Mouse (Mus musculus) right cerebral cortex, postnatal 36 days (tissue): ENCODE measurements around the gene Fto.
A peak's percentile ranks its signal among the peaks of the same experiment; 100 is the strongest.

Source experiments
- DNase-seq, 2 experiments: peaks; one replicate each; pipeline ENCODE4 v3.0.0; 2022; ENCODE audit warnings: low spot score in 2 of 2, mixed read lengths in 1 of 2

The Fto gene

DNA sequence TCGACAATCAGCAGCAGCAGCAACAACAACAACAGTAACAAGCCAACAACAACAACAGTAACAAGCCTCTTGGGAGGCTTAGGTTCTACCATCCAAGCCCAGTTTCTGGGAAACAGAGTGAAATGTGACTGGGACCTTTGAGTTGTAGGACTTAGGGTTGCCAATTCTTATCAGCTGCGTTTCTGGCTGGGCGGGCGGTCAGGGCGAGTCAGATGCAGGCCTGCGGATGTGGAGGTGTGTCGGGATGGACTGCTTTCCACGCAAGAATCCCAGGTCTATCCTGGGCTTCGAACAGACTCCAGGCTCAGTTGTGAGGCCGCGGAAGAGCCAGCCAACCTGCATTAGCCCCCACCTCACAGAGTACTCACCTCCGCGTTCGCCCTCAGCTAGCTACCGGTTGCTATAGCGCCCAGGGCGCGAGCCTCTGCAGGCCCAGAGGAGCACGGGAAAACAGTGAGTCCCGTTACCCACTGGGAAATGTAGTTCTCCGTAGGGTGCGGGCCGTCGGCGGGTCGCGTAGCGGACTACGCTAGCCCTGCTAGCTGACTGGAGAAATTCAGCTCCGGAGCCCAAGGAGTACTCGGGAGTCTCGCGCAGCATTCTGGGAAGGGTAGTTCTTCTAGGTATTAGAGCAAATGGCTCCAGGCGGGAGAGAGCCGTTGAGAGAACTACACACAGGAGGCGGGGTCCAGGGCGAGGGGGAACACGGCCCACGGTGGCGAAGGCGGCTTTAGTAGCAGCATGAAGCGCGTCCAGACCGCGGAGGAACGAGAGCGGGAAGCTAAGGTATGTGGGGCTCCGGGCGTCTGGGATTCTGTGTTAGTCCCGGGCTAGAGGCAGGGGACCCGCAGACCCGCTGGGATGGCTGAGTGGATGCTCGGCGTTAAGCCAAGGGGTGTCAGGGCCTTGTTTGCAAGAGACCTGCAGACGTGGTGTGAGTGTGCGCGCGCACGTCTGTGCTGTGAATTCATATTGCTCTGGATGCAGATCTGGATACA is at the start of gene Fto, which contains the start of gene Rpgrip1l:
TSS of gene Fto (plus strand) at position 691 of the 998 bp plus-strand sequence.
TSS of gene Rpgrip1l (minus strand) at position 428 of the 998 bp plus-strand sequence.
- peak; percentile 98 to 99 for DNase-seq

DNA sequence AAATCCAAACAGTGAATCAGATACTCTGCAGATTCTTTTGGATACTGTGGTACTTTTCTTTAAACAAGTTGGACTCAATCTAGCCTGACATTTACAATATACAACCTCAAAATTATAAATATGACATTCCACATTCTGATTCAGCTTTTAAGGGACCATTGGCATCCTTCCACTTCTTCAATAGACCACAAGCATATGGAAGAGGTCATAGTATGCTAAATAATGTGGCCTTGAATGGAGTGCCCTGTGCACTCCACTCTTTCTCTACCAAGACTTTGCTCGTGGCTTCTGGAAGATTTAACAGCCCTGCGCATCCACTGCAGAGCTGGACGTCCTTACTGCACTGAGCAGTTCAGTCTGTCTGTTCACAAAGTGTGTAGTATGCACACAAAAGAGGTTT is 49.4 kb upstream of the Fto start:
- DNase-seq = no peak

DNA sequence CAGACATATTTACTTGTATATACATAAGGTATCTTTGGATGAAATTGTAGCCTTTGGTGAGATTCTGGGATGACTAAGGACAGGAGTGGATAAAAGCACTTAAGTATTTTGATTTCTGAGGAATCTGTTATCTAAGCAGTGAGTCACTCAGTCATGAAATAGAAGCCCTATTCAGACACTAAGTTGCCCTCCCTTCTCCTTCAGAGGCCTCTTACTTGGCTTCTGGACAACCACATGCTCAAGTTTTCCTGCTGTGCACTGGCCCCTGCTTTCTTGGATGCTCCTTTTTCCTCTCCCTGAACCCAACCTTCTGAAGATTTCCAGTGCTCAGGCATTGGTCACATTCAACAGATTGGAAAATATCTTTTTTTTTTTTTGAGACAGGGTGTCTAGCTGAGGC is 48.8 kb upstream of the Fto start:
- no peak for DNase-seq

DNA sequence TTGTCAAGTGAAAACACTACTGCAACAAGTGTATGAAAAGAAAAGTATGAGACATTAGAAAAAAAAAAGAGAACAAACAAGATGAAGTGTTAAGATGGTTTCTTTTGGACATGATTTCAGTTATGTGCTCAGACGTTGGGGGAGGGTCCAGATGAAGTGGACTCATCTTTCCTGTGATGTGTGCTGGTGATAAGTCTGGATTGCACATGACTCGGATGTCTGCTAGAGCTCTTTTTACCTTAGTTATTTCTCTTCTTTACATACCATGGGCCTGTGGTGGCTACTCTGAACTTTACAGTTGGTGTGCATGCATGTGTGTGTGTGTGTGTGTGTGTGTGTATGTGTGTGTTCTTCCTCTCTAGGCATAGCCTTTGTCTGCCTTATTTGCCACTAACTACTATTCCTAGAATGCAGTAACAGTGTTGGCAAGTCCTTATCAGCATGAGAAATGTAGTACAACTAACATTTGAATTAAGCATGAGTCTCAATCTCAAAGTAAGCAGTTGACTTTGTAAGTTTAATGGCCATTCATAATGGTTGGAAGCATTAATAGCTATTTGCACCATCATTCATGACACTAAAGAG is 43.9 kb upstream of the Fto start:
- DNase-seq = no peak

DNA sequence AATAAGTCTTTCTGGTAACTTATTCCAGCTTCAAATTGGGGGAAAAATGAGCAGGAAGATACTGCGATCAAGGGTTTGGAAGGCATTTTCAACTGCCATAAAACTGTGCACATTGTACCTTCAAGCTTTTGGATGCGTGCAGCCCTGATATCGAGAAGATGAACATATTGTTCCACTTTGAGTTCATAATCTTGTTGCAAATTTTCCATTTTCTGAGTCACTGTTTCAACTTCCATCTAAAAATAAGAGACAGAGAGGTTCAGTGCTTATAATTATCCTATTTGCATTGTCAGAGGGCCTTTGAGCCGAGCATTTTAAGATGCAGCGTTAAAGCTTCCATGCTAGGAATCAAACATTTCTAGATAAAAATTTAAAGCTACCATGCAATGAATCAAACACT is 39.8 kb upstream of the Fto start:
- DNase-seq = no peak

DNA sequence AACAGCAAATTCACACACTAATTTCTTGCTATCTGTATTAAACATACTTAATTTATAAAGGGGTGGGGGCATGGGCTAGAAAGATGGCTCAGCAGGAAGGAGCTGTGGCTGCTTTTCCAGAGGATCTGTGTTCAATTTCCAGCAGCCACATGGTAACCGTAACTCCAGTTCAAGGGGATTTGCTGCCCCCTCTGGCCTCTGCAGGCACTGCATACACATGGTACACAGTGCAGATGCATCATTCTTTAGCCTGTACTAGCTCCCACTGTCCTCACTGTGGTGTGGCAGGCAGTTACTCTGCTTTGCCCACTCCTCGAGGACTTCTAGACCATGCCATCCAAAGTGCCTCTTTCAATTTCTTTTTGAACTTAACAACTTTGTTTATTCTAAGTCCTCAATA is 37.0 kb upstream of the Fto start:
- DNase-seq = no peak

DNA sequence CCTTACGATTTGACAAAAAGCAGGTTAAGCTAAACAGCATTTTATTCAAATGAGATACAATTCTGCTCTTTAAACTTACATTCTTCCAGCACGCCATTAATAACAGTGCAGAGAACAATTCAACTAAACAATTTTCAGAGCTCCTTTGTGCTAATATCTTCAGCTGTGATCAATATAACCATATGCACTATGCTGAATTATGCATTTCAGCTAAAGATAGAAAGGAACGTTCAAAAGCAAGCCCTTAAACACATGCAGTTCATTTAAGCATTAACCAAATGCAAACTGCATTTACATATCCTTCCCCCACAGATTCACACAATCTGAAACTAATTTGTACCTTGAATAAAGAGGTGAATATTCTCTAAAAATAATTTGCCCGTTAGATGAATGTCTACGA is 35.3 kb upstream of the Fto start:
- no peak for DNase-seq

DNA sequence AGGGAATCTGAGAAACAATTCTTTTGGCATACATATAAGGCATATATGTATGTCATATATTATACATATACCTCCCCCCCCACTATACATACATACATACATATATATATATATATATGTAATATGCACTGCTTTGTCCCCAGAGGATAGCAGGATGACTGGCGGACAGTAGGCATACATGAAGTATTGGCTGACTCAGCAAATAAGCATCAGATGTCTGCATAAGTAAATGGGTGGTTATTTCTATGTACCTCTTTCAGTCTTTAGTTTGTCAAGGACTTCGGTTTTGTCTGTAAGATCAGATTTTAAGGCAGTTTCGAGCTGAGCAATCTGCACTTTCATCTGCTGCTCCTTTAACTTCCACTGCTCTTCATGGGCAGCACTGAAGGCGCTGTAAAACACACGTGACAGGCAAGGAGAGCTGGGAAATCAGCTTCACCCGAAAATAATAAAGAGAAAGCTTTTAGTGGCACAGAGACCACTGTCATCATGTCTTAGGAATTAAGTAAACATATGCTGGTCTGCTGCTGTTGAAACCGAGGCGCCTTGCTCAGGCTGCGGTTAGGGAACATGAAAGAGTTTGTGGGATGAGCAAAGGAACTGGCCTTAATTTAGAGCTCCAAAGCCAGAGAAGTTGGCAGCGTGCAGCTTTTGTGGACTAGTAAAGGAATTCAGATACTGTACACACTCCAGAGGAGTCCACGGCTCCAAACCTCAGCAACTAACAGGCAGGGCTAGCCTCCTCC is 32.7 kb upstream of the Fto start:
- no peak for DNase-seq

DNA sequence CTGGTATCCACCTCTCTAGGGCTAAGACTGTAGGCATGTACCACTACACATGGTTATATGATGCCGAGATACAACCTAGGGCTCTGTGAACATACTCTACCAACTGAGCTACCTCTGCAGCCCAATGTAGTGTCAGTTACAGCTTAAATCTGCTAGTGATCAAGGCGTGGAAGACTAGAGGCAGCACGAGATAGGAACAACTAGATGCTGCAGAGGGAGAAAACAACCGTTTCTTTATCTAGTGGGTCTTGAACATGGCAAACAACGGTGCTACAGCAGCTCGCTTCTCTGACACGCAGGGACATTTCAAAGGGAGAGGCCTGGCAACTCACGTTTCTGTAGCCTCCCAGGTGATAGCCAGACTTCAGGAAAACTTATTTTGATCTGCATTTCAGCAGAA is 31.8 kb upstream of the Fto start:
- no peak for DNase-seq

DNA sequence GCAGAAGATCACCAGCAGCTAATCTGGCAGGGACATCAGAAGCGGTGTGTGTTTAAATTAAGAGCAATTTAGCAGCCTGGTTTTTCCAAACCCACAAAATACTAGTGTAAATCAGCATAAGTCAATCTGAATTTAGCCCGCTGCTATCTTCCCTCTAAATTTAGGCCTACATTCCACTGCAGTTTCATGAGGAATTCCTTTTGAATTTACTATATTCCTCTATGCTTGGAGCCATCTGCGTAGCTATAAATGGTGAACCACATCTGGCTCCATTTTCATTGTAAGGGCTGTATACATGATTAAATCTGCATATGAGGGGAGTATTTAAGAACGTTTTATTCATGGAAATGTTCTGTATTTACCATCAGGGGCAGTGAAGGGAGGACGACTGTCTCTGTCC is 30.7 kb upstream of the Fto start:
- DNase-seq = no peak

DNA sequence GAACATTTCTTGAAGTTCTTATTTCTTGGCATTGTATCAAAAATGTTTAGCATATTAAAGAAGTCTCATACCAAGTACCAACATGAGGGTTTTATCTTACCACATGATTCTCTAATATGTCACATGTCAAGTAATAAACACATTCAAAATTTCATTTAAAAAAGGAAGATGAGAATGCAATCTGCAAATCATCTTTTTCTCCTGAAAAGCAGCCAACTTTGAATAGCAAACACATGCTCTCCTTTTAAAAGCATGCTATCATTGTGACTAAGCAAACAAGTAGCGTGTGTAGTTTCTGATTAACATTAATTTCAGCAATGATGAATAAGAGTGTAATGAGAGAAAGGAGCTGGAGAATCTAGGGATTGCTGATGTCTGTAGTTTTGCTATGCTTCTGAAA is 29.5 kb upstream of the Fto start:
- DNase-seq = no peak

DNA sequence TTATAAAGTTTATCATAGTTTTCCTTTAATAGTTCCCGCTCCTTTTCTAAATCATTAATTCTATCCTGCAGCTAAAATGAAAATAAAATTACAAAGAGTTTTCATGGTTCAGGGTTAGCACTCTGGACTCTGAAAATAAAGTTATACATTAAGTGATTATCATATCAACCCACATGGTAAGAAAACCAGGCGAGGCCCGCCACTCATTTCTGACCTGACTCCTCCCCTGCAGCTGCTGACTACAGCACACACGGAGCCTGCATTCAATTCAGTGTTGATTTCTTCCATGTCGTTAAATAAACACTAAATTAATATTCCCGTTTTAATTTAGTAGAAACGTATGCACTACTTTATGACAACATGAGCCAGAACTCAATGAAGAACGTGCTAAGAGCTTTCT is 27.1 kb upstream of the Fto start:
- DNase-seq = no peak

DNA sequence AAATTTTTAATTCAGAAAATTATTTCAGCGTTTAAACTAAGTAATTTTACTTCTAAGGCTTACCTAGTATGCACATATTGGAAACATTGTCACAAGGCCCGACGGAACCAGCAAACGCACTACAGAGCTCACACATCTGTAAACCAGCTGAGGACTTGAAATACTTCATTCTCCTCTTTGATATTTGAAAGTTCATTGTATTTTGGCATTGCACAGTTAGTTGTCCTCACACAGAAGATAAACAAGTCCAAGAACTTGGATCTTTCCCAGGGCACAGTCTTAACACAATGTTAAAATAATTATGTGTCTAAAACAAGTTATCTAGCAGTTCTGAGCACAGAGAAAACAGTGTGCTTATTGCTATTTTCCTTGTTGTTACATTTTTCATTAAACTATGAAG is 22.7 kb upstream of the Fto start:
- DNase-seq = no peak

DNA sequence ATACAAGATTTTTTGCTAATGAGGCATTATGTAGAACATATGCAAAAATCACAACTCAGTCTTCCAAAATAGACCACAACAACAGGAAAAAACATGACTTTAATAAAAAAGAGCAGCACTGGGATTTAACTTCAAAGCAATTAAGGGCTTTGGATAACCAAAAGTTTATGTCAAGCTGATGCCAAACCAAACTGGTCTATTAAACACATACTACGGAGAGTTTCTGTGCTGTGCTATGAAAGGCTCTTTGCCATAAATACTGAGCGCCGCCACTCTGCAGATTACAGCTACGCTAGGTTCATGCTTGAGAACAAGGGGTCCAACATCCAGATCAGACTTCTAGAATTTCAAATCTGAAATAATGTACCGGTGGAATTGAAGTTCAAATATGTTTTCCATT is 17.5 kb upstream of the Fto start:
- DNase-seq = no peak

DNA sequence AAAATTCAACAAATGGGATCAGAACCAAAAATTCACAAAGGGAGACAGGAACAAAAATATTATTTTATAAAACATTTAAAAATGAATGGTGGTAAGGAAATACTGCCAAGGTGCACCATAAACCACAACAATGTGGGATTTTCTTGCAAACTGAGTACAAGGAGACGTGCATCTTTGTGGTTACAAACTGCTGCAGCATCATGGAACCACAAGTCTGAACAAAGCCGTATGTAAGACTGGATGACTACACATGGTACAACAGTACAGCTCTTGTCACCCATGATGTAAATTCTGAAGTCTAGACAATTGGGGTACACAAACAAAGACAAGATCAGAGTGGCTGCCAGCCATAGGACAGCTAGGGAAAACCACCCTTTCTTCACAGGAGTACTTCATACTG is 14.7 kb upstream of the Fto start:
- DNase-seq = no peak

DNA sequence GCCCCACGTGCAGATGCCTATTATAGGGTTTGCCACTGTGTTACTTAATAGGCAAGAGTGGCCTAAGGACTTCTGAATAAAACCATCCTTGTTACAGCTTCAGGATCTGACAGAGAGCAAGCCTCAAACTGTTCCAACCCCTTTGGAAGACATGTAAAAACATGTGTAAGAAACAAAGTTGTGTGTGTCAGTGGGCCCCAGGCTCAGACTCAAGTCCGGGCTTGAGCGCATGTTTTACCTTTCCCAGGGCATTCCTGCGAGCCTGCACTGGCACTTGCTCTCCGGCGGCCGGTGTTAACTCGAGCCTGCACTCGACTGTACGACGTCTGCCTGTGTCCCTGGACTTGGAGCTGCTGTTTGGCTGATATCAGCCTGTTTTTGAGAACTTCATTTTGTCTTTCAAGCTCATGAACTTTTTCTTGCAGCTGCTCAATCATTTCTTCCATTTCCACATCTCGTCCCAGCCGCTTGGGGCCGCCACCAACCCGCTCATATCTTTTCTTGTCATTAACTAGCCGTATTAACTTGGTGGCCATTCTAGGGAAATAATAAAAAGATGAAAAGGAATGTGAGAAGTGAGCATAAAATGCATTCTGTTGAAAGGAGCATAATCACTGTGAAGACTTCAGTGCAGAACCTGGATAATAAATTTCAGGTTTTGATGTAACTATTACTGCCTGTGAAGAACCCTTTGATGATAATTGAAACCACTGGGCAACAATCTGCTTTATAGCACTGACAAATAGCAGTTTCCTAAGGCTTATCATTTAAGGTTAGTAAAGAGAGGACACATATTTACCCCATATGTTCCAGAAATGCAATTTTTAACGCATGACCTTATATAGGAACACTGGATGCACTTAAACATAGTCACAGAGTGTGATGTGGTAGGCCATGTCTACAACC is 8.6 kb upstream of the Fto start:
- DNase-seq = no peak

DNA sequence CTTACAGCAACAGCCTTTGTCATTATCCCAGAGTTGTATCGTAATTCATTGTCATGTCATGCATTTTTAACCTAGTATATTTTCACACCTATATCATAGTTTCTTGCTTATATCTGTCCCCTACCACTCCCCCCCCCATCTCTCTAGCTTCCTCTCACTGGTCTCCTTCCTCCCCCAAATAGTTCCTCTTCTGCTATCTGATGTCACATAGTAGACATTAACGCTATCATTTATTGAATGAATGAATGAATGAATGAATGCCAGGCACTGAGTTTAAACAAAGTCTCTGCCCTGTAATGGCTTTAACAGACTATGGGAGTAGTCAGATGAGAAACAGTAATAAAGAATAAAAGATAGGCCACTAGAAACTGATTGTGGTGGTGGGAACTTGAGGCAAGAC is 983 bp upstream of the Fto start:
- DNase-seq = no peak

DNA sequence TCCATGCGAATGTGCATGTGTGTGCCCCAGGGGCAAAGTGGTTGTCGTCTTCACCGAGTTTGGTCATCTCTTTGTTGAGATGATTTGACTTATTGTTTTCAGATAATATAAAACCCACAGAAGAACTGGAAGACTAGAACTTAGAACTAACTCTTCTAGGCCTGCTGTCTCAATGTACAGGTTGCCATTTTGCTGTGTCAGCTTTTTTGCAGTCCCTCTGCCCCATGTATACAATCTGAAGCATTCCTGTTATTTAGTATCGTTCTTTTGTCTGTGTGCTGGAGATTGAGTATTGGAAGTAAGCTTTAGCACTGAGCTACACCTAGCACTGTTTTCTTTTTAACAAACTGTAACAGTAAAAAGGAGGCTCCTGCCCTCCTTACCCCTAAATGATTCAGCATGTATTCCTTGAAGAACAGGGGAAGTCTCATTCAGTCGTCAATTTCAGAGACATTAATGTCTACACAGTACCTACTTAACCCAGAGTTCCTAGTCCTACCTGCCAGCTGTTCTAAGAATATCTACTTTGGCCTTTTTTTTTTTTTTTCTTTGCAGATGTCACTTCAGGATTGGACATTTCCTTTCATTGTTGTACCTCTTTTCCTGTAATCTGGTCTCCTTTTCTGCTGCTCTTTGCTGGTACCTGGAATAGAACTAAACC is 4.4 kb downstream of the Fto start:
- no peak for DNase-seq

DNA sequence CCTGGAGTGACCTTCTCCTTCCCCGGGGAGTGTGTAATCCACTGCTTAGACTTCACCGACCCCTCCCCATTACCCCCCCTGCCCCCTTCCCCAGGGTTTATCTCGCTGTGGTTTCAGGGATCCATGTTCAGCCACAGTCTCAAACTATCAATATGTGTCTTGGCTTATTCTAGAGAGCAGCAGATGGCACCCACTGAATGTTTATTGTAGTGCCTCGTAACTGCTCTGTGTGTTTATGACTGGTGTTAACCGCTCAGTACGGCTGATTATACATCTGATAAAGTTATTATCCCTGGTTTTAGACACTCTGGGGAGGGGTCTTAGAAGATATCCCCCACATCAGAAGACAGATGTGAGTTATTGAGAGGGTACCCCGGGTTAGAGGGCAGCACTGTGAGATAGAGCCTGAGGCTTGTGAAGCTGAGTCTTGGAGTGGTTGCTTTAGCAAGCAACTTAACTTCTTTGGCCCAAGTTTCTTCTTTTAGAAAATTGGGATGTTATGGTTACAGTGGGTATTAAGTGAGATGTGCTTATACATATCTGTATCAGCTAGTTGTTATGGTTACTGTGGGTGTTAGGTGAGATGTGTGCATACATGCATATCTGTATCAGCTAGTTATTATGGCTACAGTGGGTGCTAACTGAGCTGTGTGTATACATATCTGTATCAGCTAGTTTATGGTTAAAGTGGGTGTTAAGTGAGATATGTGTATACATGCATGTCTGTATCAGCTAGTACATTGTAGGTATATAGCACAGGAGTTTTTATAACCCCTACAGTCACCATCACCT is 5.8 kb downstream of the Fto start:
- no peak for DNase-seq

DNA sequence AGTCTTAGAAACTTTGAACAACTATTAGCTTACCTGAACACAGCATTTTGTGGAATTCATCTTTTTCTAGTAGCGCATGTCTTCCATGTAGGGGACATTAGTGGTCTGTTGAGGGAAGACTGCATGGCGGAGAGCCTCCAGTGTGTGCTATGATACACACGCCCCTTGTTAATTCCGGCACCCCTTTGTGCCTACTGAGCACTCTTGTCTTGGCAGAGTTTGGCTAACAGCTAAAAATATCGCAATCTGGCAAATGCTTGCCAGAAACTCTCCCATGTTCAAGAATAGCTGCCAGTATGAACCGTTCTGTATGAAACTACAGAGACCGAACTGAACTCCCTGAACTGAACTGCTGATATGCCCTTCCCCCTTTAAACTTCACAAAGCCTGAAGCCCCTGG is 10.2 kb downstream of the Fto start:
- DNase-seq = no peak
